Mouse (Mus musculus): ENCODE results near the gene Htr3a. TPM values are rescaled to one million over a fixed set of nuclear protein-coding genes. Genes with fewer than 3 reads are reported as not detected.

Gene Htr3a
- 6.2 and 7.3 TPM in 2 replicates for polyA plus RNA-seq (2015; fragmentation: Nextera tagmentation; extraction: Ambion mirVana)

GRCm38 (mm10) chr9:48910885-48911537, at the start of gene Htr3a:
TSS of gene Htr3a (minus strand) at chr9:48911099.
- no peak within 1 kb of the TSS for H3K9ac ChIP-seq (ENCODE audit: low read depth, low read length)
- 12% methylated on average over 9 of the region's 9 CpGs for WGBS
- H3K4me2 ChIP-seq (replicated peaks; ENCODE audit: low read depth): no peak within 1 kb of the TSS
- no peaks in the 10 kb centered on the region for H3K9me3 ChIP-seq (ENCODE audit: control insufficient read depth)
- no peaks in the 10 kb centered on the region for H3K27me3 ChIP-seq (replicated peaks; ENCODE audit: control insufficient read depth, insufficient read depth, low read length)
- H3K27ac ChIP-seq (ENCODE audit: low read depth, low read length): no peak within 1 kb of the TSS
- H3K4me3 ChIP-seq (ENCODE audit: low read depth, low read length): no peak within 1 kb of the TSS
- H3K36me3 ChIP-seq (ENCODE audit: control insufficient read depth, insufficient read depth): no peaks in the 10 kb centered on the region
- TF ChIP-seq CTCF (IDR thresholded peaks at IDR 0.05; ENCODE audit: low read depth): no peak
- H3K4me1 ChIP-seq (replicated peaks; ENCODE audit: control insufficient read depth, insufficient read depth, low read length): no peaks in the 10 kb centered on the region
- no peak for ATAC-seq

DNA sequence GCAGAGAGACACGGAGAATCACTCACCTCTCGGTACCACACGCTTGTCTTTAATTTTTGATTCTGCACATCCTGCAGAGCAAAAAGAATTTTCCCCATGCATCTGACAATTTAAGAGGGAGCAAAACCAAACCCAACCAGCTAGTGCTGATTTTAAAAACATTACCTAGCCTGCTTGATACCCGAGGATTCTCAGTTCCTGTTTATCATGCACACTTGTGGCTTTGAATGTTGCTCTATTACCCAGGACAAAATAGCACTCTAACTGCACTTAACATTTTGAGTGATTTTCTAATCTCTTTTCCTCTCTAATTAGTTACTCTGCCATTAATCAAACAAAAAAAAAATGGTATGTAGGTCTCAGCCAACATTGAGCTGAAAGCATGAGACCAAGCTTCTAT, 36.7 kb upstream of the Htr3a start:
- no peak for TF ChIP-seq CTCF (IDR thresholded peaks at IDR 0.05; ENCODE audit: low read depth)
- H3K4me1 ChIP-seq (replicated peaks; ENCODE audit: control insufficient read depth, insufficient read depth, low read length): no peaks in the 10 kb centered on the region
- H3K4me3 ChIP-seq (ENCODE audit: low read depth, low read length): no peak overlapping the region
- 82% methylated on average over 4 of the region's 4 CpGs for WGBS
- H3K27ac ChIP-seq (ENCODE audit: low read depth, low read length): no peak overlapping the region
- no peaks in the 10 kb centered on the region for H3K9me3 ChIP-seq (ENCODE audit: control insufficient read depth)
- no peak overlapping the region for H3K4me2 ChIP-seq (replicated peaks; ENCODE audit: low read depth)
- H3K9ac ChIP-seq (ENCODE audit: low read depth, low read length): no peak overlapping the region
- H3K27me3 ChIP-seq (replicated peaks; ENCODE audit: control insufficient read depth, insufficient read depth, low read length): no peaks in the 10 kb centered on the region
- no peaks in the 10 kb centered on the region for H3K36me3 ChIP-seq (ENCODE audit: control insufficient read depth, insufficient read depth)
- no peak for ATAC-seq

DNA sequence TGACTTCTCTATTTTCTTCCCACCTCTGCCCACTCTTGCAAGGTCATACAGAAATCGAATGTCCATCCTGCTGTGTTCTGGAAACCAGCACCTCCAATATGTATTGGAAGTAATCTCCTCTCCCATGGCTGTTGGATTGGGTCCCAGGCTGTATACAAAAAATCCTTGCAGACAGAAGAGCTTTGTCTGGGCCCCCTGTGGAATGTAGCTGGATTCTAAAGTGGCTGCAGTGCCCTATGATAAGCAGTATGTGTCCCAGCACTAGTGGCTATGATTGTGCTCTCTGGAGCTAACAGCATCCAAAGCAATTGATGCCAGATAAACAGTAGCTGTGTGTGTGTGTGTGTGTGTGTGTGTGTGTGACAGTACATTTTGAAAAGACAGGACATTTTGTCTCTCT, 31.4 kb upstream of the Htr3a start:
- 88% methylated on average over 1 of the region's 1 CpGs for WGBS
- H3K27ac ChIP-seq (ENCODE audit: low read depth, low read length): no peak overlapping the region
- H3K4me3 ChIP-seq (ENCODE audit: low read depth, low read length): no peak overlapping the region
- no peak overlapping the region for H3K9ac ChIP-seq (ENCODE audit: low read depth, low read length)
- no peak for ATAC-seq
- no peaks in the 10 kb centered on the region for H3K4me1 ChIP-seq (replicated peaks; ENCODE audit: control insufficient read depth, insufficient read depth, low read length)
- no peaks in the 10 kb centered on the region for H3K36me3 ChIP-seq (ENCODE audit: control insufficient read depth, insufficient read depth)
- H3K9me3 ChIP-seq (ENCODE audit: control insufficient read depth): no peaks in the 10 kb centered on the region
- H3K27me3 ChIP-seq (replicated peaks; ENCODE audit: control insufficient read depth, insufficient read depth, low read length): no peaks in the 10 kb centered on the region
- no peak overlapping the region for H3K4me2 ChIP-seq (replicated peaks; ENCODE audit: low read depth)
- no peak for TF ChIP-seq CTCF (IDR thresholded peaks at IDR 0.05; ENCODE audit: low read depth)

DNA sequence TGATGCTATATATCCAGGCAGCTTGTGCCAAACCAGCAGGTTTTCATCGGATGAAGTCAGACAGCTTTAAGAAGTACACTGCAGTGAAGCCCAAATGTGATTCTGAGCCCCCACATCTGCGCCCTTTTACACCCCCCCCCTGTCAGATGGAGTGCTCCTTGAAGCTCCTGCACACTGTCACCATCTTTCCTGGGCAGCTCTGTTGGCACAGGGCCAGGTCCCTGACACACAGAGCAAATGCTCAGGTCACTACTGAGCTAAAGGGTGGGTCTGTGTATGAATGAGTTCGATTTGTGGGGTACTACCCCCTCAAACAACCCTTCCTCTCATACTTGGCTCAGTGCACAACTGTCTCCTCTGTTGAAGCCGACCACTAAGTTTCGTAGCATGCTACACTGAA, 18.5 kb upstream of the Htr3a start:
- H3K27me3 ChIP-seq (replicated peaks; ENCODE audit: control insufficient read depth, insufficient read depth, low read length): no peaks in the 10 kb centered on the region
- ATAC-seq: no peak
- H3K9ac ChIP-seq (ENCODE audit: low read depth, low read length): no peak overlapping the region
- H3K9me3 ChIP-seq (ENCODE audit: control insufficient read depth): no peaks in the 10 kb centered on the region
- no peak overlapping the region for H3K27ac ChIP-seq (ENCODE audit: low read depth, low read length)
- 66% methylated on average over 5 of the region's 5 CpGs for WGBS
- H3K4me1 ChIP-seq (replicated peaks; ENCODE audit: control insufficient read depth, insufficient read depth, low read length): no peaks in the 10 kb centered on the region
- H3K36me3 ChIP-seq (ENCODE audit: control insufficient read depth, insufficient read depth): no peaks in the 10 kb centered on the region
- TF ChIP-seq CTCF (IDR thresholded peaks at IDR 0.05; ENCODE audit: low read depth): no peak
- H3K4me3 ChIP-seq (ENCODE audit: low read depth, low read length): no peak overlapping the region
- H3K4me2 ChIP-seq (replicated peaks; ENCODE audit: low read depth): no peak overlapping the region

DNA sequence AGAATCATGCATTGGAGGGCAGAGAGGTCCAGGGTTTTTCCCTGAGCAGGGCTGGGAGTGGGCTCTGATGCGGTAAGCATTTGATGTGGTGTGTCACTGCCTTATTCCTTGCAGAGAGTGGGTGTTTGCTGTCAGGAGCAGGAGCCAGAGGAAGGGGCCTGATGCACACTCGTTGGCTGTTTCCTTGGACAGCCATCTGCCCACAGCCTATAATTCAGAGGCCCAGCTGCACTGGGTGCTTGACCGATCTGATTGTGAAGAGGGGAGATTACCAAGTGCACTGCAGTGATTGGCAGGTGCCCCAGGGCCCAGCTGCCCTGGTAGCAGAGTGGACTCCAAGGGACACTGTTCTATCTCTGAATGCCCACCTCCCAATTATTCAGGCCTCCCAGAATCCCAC, 17.9 kb upstream of the Htr3a start:
- H3K36me3 ChIP-seq (ENCODE audit: control insufficient read depth, insufficient read depth): no peaks in the 10 kb centered on the region
- no peak for TF ChIP-seq CTCF (IDR thresholded peaks at IDR 0.05; ENCODE audit: low read depth)
- no peak overlapping the region for H3K9ac ChIP-seq (ENCODE audit: low read depth, low read length)
- H3K4me1 ChIP-seq (replicated peaks; ENCODE audit: control insufficient read depth, insufficient read depth, low read length): no peaks in the 10 kb centered on the region
- no peak overlapping the region for H3K27ac ChIP-seq (ENCODE audit: low read depth, low read length)
- no peak overlapping the region for H3K4me3 ChIP-seq (ENCODE audit: low read depth, low read length)
- ATAC-seq: no peak
- 60% methylated on average over 3 of the region's 3 CpGs for WGBS
- no peaks in the 10 kb centered on the region for H3K9me3 ChIP-seq (ENCODE audit: control insufficient read depth)
- H3K27me3 ChIP-seq (replicated peaks; ENCODE audit: control insufficient read depth, insufficient read depth, low read length): no peaks in the 10 kb centered on the region
- H3K4me2 ChIP-seq (replicated peaks; ENCODE audit: low read depth): no peak overlapping the region

- Histone ChIP-seq H3K27ac (ENCODE audit: low read depth, low read length) (no peak overlapping the region), H3K4me2 (replicated peaks; ENCODE audit: low read depth) (no peak overlapping the region), H3K4me3 (ENCODE audit: low read depth, low read length) (no peak overlapping the region), H3K27me3 (replicated peaks; ENCODE audit: control insufficient read depth, insufficient read depth, low read length) (no peaks in the 10 kb centered on the region), H3K9ac (ENCODE audit: low read depth, low read length) (no peak overlapping the region), H3K4me1 (replicated peaks; ENCODE audit: control insufficient read depth, insufficient read depth, low read length) (no peaks in the 10 kb centered on the region), H3K36me3 (ENCODE audit: control insufficient read depth, insufficient read depth) (no peaks in the 10 kb centered on the region), H3K9me3 (ENCODE audit: control insufficient read depth) (no peaks in the 10 kb centered on the region)
- TF ChIP-seq CTCF (IDR thresholded peaks at IDR 0.05; ENCODE audit: low read depth): no peak
- no peak for ATAC-seq
- WGBS: 65% methylated on average over 18 of the region's 18 CpGs
Observed at GRCm38 (mm10) chr9:48916011-48916788, 5.3 kb upstream of the Htr3a start.

Data from intestine, postnatal 0 days (tissue).